Mouse (Mus musculus) CH12.LX (cell line): ENCODE measurements around the gene Polr2l. TPM values are rescaled to one million over a fixed set of nuclear protein-coding genes. Genes with fewer than 3 reads are reported as not detected.

ENCODE experiments used
- DNase-seq: peaks from one replicate; pipeline ENCODE4 v3.0.0-alpha.2; 2013; ENCODE audit errors: extremely low read depth
- H3K27ac ChIP-seq: 2 replicates; pipeline ENCODE4 v1.5.1; 2012; ENCODE audit warnings: low read depth, mild to moderate bottlenecking, control low read depth, moderate library complexity; ENCODE audit not compliant: insufficient read depth
- H3K27me3 ChIP-seq: replicated peaks from 2 replicates; pipeline ENCODE3; 2012; ENCODE audit warnings: inconsistent platforms
- H3K36me3 ChIP-seq, 2 experiments: replicated peaks in 1 of 2; 2 replicates each; pipeline versions ENCODE3 to v1.6.1; 2012; ENCODE audit warnings: inconsistent platforms in 1 of 2, low read length in 1 of 2, mild to moderate bottlenecking in 1 of 2, mixed read lengths in 1 of 2, moderate library complexity in 1 of 2; ENCODE audit not compliant: control insufficient read depth in 1 of 2, insufficient read depth in 1 of 2
- H3K4me1 ChIP-seq, 2 experiments: 2 replicates each; pipeline ENCODE4 v1.6.1; 2012; ENCODE audit warnings: inconsistent platforms in 1 of 2, moderate library complexity in 1 of 2; ENCODE audit not compliant: insufficient read depth in 2 of 2, control insufficient read depth in 1 of 2
- H3K4me2 ChIP-seq: 2 replicates; pipeline ENCODE4 v1.6.1; 2012; ENCODE audit warnings: low read depth, mild to moderate bottlenecking, control low read depth; ENCODE audit not compliant: poor library complexity, insufficient read depth, severe bottlenecking
- H3K4me3 ChIP-seq, 3 experiments: fragments of 150-350 bp in 1 of 3; sonication (generic) in 1 of 3; replicated peaks in 1 of 3; 2 replicates each; pipeline versions ENCODE3 to v1.5.1; 2011 to 2012; ENCODE audit warnings: low read depth in 2 of 3, low read length in 2 of 3, mild to moderate bottlenecking in 2 of 3, moderate library complexity in 2 of 3, control low read depth in 1 of 3, improper control_type of control experiment in 1 of 3, inconsistent platforms in 1 of 3, mixed read lengths in 1 of 3; ENCODE audit not compliant: poor library complexity in 1 of 3
- H3K79me2 ChIP-seq: replicated peaks from 2 replicates; pipeline ENCODE4 v1.6.1; 2012; ENCODE audit warnings: mild to moderate bottlenecking, moderate library complexity; ENCODE audit not compliant: control insufficient read depth, poor library complexity, insufficient read depth, severe bottlenecking; ENCODE audit errors: extremely low read depth
- H3K9ac ChIP-seq: 2 replicates; pipeline ENCODE4 v1.6.1; 2012; ENCODE audit warnings: low read depth, mild to moderate bottlenecking, control low read depth, moderate library complexity; ENCODE audit not compliant: insufficient read depth
- H3K9me3 ChIP-seq: replicated peaks from 2 replicates; pipeline ENCODE3; 2012; ENCODE audit warnings: low read length, inconsistent platforms, mixed read lengths
- BHLHE40 ChIP-seq: IDR thresholded peaks from 2 replicates; pipeline ENCODE4 v1.6.1; 2011; ENCODE audit warnings: mild to moderate bottlenecking, low read depth, low read length, improper control_type of control experiment
- CHD1 ChIP-seq: IDR thresholded peaks from 2 replicates; pipeline ENCODE4 v1.6.1; 2012; ENCODE audit warnings: low read depth, low read length, improper control_type of control experiment, inconsistent platforms
- CHD2 ChIP-seq: IDR thresholded peaks from 2 replicates; pipeline ENCODE4 v1.6.1; 2011; ENCODE audit warnings: low read length, improper control_type of control experiment
- CTCF ChIP-seq, 2 experiments: IDR thresholded peaks in 1 of 2; conservative IDR thresholded peaks in 1 of 2; 2 replicates each; pipeline ENCODE4 v1.5.1; 2011 to 2012; ENCODE audit warnings: low read depth in 2 of 2, low read length in 2 of 2, improper control_type of control experiment in 1 of 2, inconsistent platforms in 1 of 2, mild to moderate bottlenecking in 1 of 2, moderate library complexity in 1 of 2
- ELF1 ChIP-seq: IDR thresholded peaks from 2 replicates; pipeline ENCODE4 v1.6.1; 2014; ENCODE audit warnings: low read depth, mild to moderate bottlenecking, inconsistent platforms, low read length, improper control_type of control experiment
- EP300 ChIP-seq: IDR thresholded peaks from 2 replicates; pipeline ENCODE4 v1.6.1; 2011; ENCODE audit warnings: low read length, improper control_type of control experiment
- ETS1 ChIP-seq: conservative IDR thresholded peaks from 2 replicates; pipeline ENCODE4 v1.6.1; 2012; ENCODE audit warnings: low read depth, mild to moderate bottlenecking, inconsistent platforms, low read length, improper control_type of control experiment, moderate library complexity
- GABPA ChIP-seq: IDR thresholded peaks from 2 replicates; pipeline ENCODE4 v1.6.1; 2012; ENCODE audit warnings: low read depth, low read length, improper control_type of control experiment, inconsistent platforms; ENCODE audit not compliant: insufficient replicate concordance
- IRF4 ChIP-seq: IDR thresholded peaks from 2 replicates; pipeline ENCODE4 v1.6.1; 2014; ENCODE audit warnings: low read depth, mild to moderate bottlenecking, inconsistent platforms, low read length, improper control_type of control experiment
- JUN ChIP-seq: IDR thresholded peaks from 2 replicates; pipeline ENCODE4 v1.6.1; 2011; ENCODE audit warnings: low read depth, mild to moderate bottlenecking, low read length, improper control_type of control experiment, moderate library complexity; ENCODE audit not compliant: insufficient read depth
- JUND ChIP-seq: conservative IDR thresholded peaks from 2 replicates; pipeline ENCODE4 v1.6.1; 2011; ENCODE audit warnings: low read depth, low read length, improper control_type of control experiment
- MAX ChIP-seq: IDR thresholded peaks from 2 replicates; pipeline ENCODE4 v1.6.1; 2011; ENCODE audit warnings: low read length, improper control_type of control experiment
- MAZ ChIP-seq: IDR thresholded peaks from 2 replicates; pipeline ENCODE4 v1.6.1; 2012; ENCODE audit warnings: low read depth, mild to moderate bottlenecking, inconsistent platforms, low read length, improper control_type of control experiment, moderate library complexity
- MEF2A ChIP-seq: IDR thresholded peaks from 2 replicates; pipeline ENCODE4 v1.6.1; 2014; ENCODE audit warnings: low read depth, mild to moderate bottlenecking, inconsistent platforms, low read length, improper control_type of control experiment, borderline replicate concordance
- MXI1 ChIP-seq: IDR thresholded peaks from 2 replicates; pipeline ENCODE4 v1.6.1; 2011; ENCODE audit warnings: mild to moderate bottlenecking, low read depth, low read length, improper control_type of control experiment
- MYC ChIP-seq: IDR thresholded peaks from 2 replicates; pipeline ENCODE4 v1.6.1; 2011; ENCODE audit warnings: low read depth, mild to moderate bottlenecking, improper control_type of control experiment, low read length
- NRF1 ChIP-seq: IDR thresholded peaks from 2 replicates; pipeline ENCODE4 v1.6.1; 2014; ENCODE audit warnings: low read depth, mild to moderate bottlenecking, inconsistent platforms, low read length, improper control_type of control experiment, moderate library complexity
- PAX5 ChIP-seq: IDR thresholded peaks from 2 replicates; pipeline ENCODE4 v1.6.1; 2012; ENCODE audit warnings: low read length, inconsistent platforms, mixed read lengths
- POLR2A ChIP-seq: IDR thresholded peaks from 2 replicates; pipeline ENCODE4 v1.6.1; 2011; ENCODE audit warnings: low read depth, mild to moderate bottlenecking, improper control_type of control experiment, low read length
- TCF12 ChIP-seq: IDR thresholded peaks from 2 replicates; pipeline ENCODE4 v1.6.1; 2014; ENCODE audit warnings: low read depth, mild to moderate bottlenecking, inconsistent platforms, low read length, improper control_type of control experiment
- UBTF ChIP-seq: IDR thresholded peaks from 2 replicates; pipeline ENCODE4 v1.6.1; 2012; ENCODE audit warnings: low read depth, mild to moderate bottlenecking, inconsistent platforms, low read length, improper control_type of control experiment, moderate library complexity
- USF1 ChIP-seq: IDR thresholded peaks from 2 replicates; pipeline ENCODE4 v1.6.1; 2014; ENCODE audit warnings: low read depth, mild to moderate bottlenecking, inconsistent platforms, low read length, improper control_type of control experiment
- ZMIZ1 ChIP-seq: IDR thresholded peaks from 2 replicates; pipeline ENCODE4 v1.6.1; 2012; ENCODE audit warnings: low read depth, mild to moderate bottlenecking, inconsistent platforms, low read length, improper control_type of control experiment
- dilution Hi-C: fragments of 300-500 bp; cut with MboI; formaldehyde crosslinking; loops from 2 replicates; pipeline ENCODE4 v1.14.3; 2020; ENCODE audit warnings: low sequenced_read_pairs; ENCODE audit not compliant: extremely low pct_unique_long_range_greater_than_20kb, extremely low pct_ligation_motif_present
- in situ Hi-C: fragments of 300-500 bp; cut with MboI; formaldehyde crosslinking; loops from 3 replicates; pipeline ENCODE4 v1.14.3; 2019; ENCODE audit warnings: low sequenced_read_pairs, low pct_ligation_motif_present, low pct_unique_long_range_greater_than_20kb, mixed read lengths
- polyA plus RNA-seq: library from polyadenylated mRNA; unstranded; fragments of >175 nt; gene quantifications from 2 replicates; pipeline ENCODE4 v1.2.1, GENCODE M21; 2012; ENCODE audit warnings: low read depth; ENCODE audit not compliant: insufficient read length
- total RNA-seq, 2 experiments: library from RNA; depleted of rRNA; stranded (reverse); fragments of 300-350 nt in 1 of 2; fragments of >200 nt in 1 of 2; gene quantifications; 2 replicates each; pipeline ENCODE4 v1.2.3; 2012 to 2014

Gene Polr2l
- total and polyA plus RNA-seq, 3 experiments: 35.7 to 82.3 (median 64.8) TPM

GRCm38 (mm10) chr7:141472763-141473162, 2.2 kb downstream of the Polr2l start:
- H3K27ac ChIP-seq: no peak overlapping the region
- H3K4me3 ChIP-seq: no peak overlapping the region
- no peak for DNase-seq
- peaks cover 22% of the 10 kb centered on the region for H3K79me2 ChIP-seq
- dilution Hi-C loops (no loop called here), in situ Hi-C loops (no loop called here)
- peaks cover 35 to 61% of the 10 kb centered on the region in 2 experiments for H3K4me1 ChIP-seq
- H3K9ac ChIP-seq: no peak overlapping the region
- no peak for TF ChIP-seq JUND
- TF ChIP-seq ZMIZ1: no peak
- no peak for TF ChIP-seq MXI1
- no peak for TF ChIP-seq POLR2A
- TF ChIP-seq MAZ: no peak
- TF ChIP-seq BHLHE40: no peak
- no peak for TF ChIP-seq MAX
- no peak for TF ChIP-seq CHD1
- no peak for TF ChIP-seq GABPA
- TF ChIP-seq NRF1: no peak
- TF ChIP-seq JUN: no peak
- no peak for TF ChIP-seq CTCF (conservative IDR thresholded peaks at IDR 0.05 in 1 of 2, IDR thresholded peaks at IDR 0.05 in 1 of 2; ENCODE audit: low read depth in 2 of 2, low read length in 2 of 2)
- no peak for TF ChIP-seq PAX5
- TF ChIP-seq ELF1: no peak
- TF ChIP-seq TCF12: no peak
- TF ChIP-seq EP300: no peak
- no peak for TF ChIP-seq MYC
- TF ChIP-seq MEF2A: no peak
- no peak for TF ChIP-seq UBTF
- no peaks in the 10 kb centered on the region for H3K9me3 ChIP-seq
- peaks cover 27 to 46% of the 10 kb centered on the region in 2 experiments for H3K36me3 ChIP-seq
- H3K27me3 ChIP-seq: peaks cover 9% of the 10 kb centered on the region
- no peak overlapping the region for H3K4me2 ChIP-seq

DNA sequence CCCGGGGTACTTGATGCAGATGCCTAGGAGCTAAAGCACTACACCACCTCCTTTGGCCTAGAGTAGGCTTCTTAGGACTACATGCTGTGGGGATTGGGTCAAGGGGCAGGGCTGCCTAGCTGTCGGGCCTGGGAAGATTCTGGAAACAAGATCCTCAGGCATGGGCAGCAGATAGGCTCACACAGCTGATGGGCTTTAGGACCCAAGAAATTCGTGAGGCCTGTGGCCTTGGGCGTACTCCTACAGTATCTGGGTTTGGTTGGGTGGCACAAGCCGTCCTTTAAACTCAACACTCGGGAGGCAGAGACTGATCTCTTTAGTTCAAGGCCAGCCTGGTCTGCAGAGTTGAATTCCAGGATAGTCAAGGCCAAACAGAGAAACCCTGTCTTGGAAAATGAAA, 2.7 kb downstream of the Polr2l start:
- Histone ChIP-seq H3K4me3 (no peak overlapping the region), H3K27me3 (peaks cover 9% of the 10 kb centered on the region), H3K27ac (no peak overlapping the region), H3K9ac (no peak overlapping the region), H3K36me3 (peaks cover 27 to 46% of the 10 kb centered on the region in 2 experiments), H3K79me2 (peaks cover 22% of the 10 kb centered on the region), H3K9me3 (no peaks in the 10 kb centered on the region), H3K4me1 (peaks cover 35 to 57% of the 10 kb centered on the region in 2 experiments), H3K4me2 (no peak overlapping the region)
- in situ Hi-C loops: no loop called here
- dilution Hi-C loops: no loop called here
- TF ChIP-seq ETS1: no peak
- no peak for TF ChIP-seq TCF12
- no peak for TF ChIP-seq IRF4
- TF ChIP-seq JUND: no peak
- no peak for TF ChIP-seq MAX
- no peak for TF ChIP-seq CHD1
- TF ChIP-seq USF1: no peak
- TF ChIP-seq CHD2: no peak
- no peak for TF ChIP-seq MAZ
- no peak for TF ChIP-seq PAX5
- DNase-seq: no peak
